Mouse (Mus musculus) testis, adult 2 months (tissue): ENCODE results near the gene Pde2a. TPM values are rescaled to one million over a fixed set of nuclear protein-coding genes. Genes with fewer than 3 reads are reported as not detected.
"Not testable (repeated sequence)": the region's sequence is repeated elsewhere in the genome, so short reads cannot be mapped to it uniquely, and the experiment has no call there.

Source experiments
- H3K27ac ChIP-seq: fragments of 200-500 bp; 2 replicates; pipeline ENCODE4 v1.5.1; 2012; ENCODE audit warnings: low read depth, low read length; ENCODE audit not compliant: control insufficient read depth, insufficient read depth
- H3K27me3 ChIP-seq: fragments of 200-500 bp; 2 replicates; pipeline ENCODE4 v1.6.1; 2012; ENCODE audit warnings: mild to moderate bottlenecking, low read length, moderate library complexity; ENCODE audit not compliant: control insufficient read depth, insufficient read depth
- H3K36me3 ChIP-seq: fragments of 200-500 bp; 2 replicates; pipeline ENCODE4 v1.6.1; 2012; ENCODE audit warnings: mild to moderate bottlenecking, low read length; ENCODE audit not compliant: control insufficient read depth, insufficient read depth
- H3K4me1 ChIP-seq: fragments of 200-500 bp; 2 replicates; pipeline ENCODE4 v1.6.1; 2012; ENCODE audit warnings: low read length; ENCODE audit not compliant: control insufficient read depth, insufficient read depth
- H3K4me3 ChIP-seq: fragments of 200-500 bp; 2 replicates; pipeline ENCODE4 v1.5.1; 2012; ENCODE audit warnings: low read depth, mild to moderate bottlenecking, low read length, moderate library complexity, mixed read lengths; ENCODE audit not compliant: control insufficient read depth
- CTCF ChIP-seq: fragments of 200-500 bp; IDR thresholded peaks from 2 replicates; pipeline ENCODE4 v1.5.1; 2012; ENCODE audit warnings: low read depth, mild to moderate bottlenecking, inconsistent platforms, low read length, moderate library complexity; ENCODE audit not compliant: control insufficient read depth, insufficient read depth, insufficient replicate concordance
- POLR2A ChIP-seq: fragments of 200-500 bp; IDR thresholded peaks from 2 replicates; pipeline ENCODE4 v1.6.1; 2012; ENCODE audit warnings: low read depth, mild to moderate bottlenecking, inconsistent platforms, low read length, moderate library complexity; ENCODE audit not compliant: control insufficient read depth
- polyA plus RNA-seq: library from polyadenylated mRNA; depleted of rRNA; stranded (reverse); fragments of >200 nt; gene quantifications from 2 replicates; pipeline ENCODE4 v1.2.3, GENCODE M21; 2012; rRNA removed

The Pde2a gene
- polyA plus RNA-seq, 1 experiment, result 7.4 TPM

- Histone ChIP-seq H3K4me1 (no peaks in the 10 kb centered on the region), H3K27ac (no peak overlapping the region), H3K27me3 (no peaks in the 10 kb centered on the region), H3K36me3 (no peaks in the 10 kb centered on the region), H3K4me3 (no peak overlapping the region)
- no peak for TF ChIP-seq CTCF
- no peak for TF ChIP-seq POLR2A
Observed at GRCm38 (mm10) chr7:101551530-101551929, 130.0 kb downstream of the Pde2a start.

- H3K27me3 ChIP-seq, H3K4me1 ChIP-seq, H3K4me3 ChIP-seq, H3K27ac ChIP-seq, H3K36me3 ChIP-seq: not testable (repeated sequence)
Observed at GRCm38 (mm10) chr7:101555473-101555872, 134.0 kb downstream of the Pde2a start.

GRCm38 (mm10) chr7:101557391-101557790, 135.9 kb downstream of the Pde2a start:
- Histone ChIP-seq H3K27ac (no peak overlapping the region), H3K4me3 (no peak overlapping the region), H3K4me1 (no peaks in the 10 kb centered on the region), H3K36me3 (no peaks in the 10 kb centered on the region), H3K27me3 (no peaks in the 10 kb centered on the region)
- TF ChIP-seq CTCF (no peak), POLR2A (no peak)

- not testable (repeated sequence) for H3K27me3 ChIP-seq, H3K4me1 ChIP-seq, H3K36me3 ChIP-seq, H3K27ac ChIP-seq, H3K4me3 ChIP-seq
Observed at GRCm38 (mm10) chr7:101559393-101559792, 137.9 kb downstream of the Pde2a start.

Other genes starting within 250 kb of the Pde2a start
- gene Atg16l2, start 119.4 kb upstream of the Pde2a start, polyA plus RNA-seq, result 2.2 and 2.9 TPM in 2 replicates
- gene Stard10, start 104.6 kb upstream of the Pde2a start, polyA plus RNA-seq, result 619 and 654 TPM in 2 replicates
- 4.9 and 7.9 TPM in 2 replicates for gene Arap1, start 73.6 kb upstream of the Pde2a start, polyA plus RNA-seq
- gene Gm45837, start 10.8 kb upstream of the Pde2a start, polyA plus RNA-seq, result not detected in 2 replicates
- 0.04 TPM in 1 of 2 replicates, not detected in the other for gene Art2b, start 163.9 kb downstream of the Pde2a start, polyA plus RNA-seq
- 866 and 869 TPM in 2 replicates for gene Clpb, start 241.9 kb downstream of the Pde2a start, polyA plus RNA-seq